8 mouse cellular contexts compared by ENCODE assay signal in genomic region chr3:87905880-87906485, GRCm38 (mm10). TPM values are rescaled to one million over a fixed set of nuclear protein-coding genes. Genes with fewer than 3 reads are reported as not detected.
DNase-seq lines count a peak whose midpoint lies in the region; ATAC-seq and TF ChIP-seq lines count a peak whose summit lies in the region.

TSS of gene Hdgf (plus strand) at chr3:87906321.

- 1% methylated on average over 44 of the region's 57 CpGs for WGBS in forebrain, embryonic 13.5 days
- under 1% methylated on average over 57 of the region's 57 CpGs for WGBS in large intestine, adult 2 months
- 1% methylated on average over 37 of the region's 57 CpGs for WGBS in liver, postnatal 0 days (ENCODE audit: insufficient replicate concordance)
- under 1% methylated on average over 48 of the region's 57 CpGs for WGBS in neural tube, embryonic 14.5 days

- TF ChIP-seq CTCF in E14TG2a.4 (conservative IDR thresholded peaks at IDR 0.05; ENCODE audit: low read length) = no peak
- TF ChIP-seq CTCF in liver, postnatal 0 days (IDR thresholded peaks at IDR 0.05; ENCODE audit: low read depth) = peak; percentile 52

- peak; percentile 96 for ATAC-seq in forebrain, embryonic 13.5 days
- peak; percentile 87 for ATAC-seq in liver, postnatal 0 days
- ATAC-seq in neural tube, embryonic 14.5 days (ENCODE audit: low read depth) = peak; percentile 96

- H3K4me1 ChIP-seq in E14TG2a.4 (replicated peaks; ENCODE audit: low read depth, low read length) = peaks cover 47% of the 10 kb centered on the region
- peaks cover 40% of the 10 kb centered on the region for H3K4me1 ChIP-seq in forebrain, embryonic 13.5 days
- peaks cover 45% of the 10 kb centered on the region for H3K4me1 ChIP-seq in liver, postnatal 0 days (ENCODE audit: insufficient read depth)
- peaks cover 29% of the 10 kb centered on the region for H3K4me1 ChIP-seq in neural tube, embryonic 14.5 days (ENCODE audit: control insufficient read depth, insufficient read depth, low read length)

- no peak; the same call in 1 of the 2 replicates for TF ChIP-seq EP300 in liver, postnatal 0 days (IDR thresholded peaks at IDR 0.05; ENCODE audit: low read depth)

- H3K27me3 ChIP-seq in E14TG2a.4 (ENCODE audit: insufficient read depth, low read length) = no peaks in the 10 kb centered on the region
- H3K27me3 ChIP-seq in forebrain, embryonic 13.5 days = no peaks in the 10 kb centered on the region
- no peaks in the 10 kb centered on the region for H3K27me3 ChIP-seq in liver, postnatal 0 days (ENCODE audit: insufficient read depth, low read length)
- peaks cover 3% of the 10 kb centered on the region; the same call in 1 of the 2 replicates for H3K27me3 ChIP-seq in neural tube, embryonic 14.5 days (ENCODE audit: control insufficient read depth, insufficient read depth, low read length)

- H3K4me2 ChIP-seq in forebrain, embryonic 13.5 days = peak within 1 kb of the TSS; percentile 97
- H3K4me2 ChIP-seq in liver, postnatal 0 days (ENCODE audit: low read depth, low read length) = peak within 1 kb of the TSS; percentile 87
- peak within 1 kb of the TSS; percentile 95 for H3K4me2 ChIP-seq in neural tube, embryonic 14.5 days (ENCODE audit: low read depth, low read length)

- peak within 1 kb of the TSS; percentile 97 for H3K27ac ChIP-seq in forebrain, embryonic 13.5 days
- H3K27ac ChIP-seq in liver, postnatal 0 days (ENCODE audit: low read depth) = peak within 1 kb of the TSS; percentile 87
- H3K27ac ChIP-seq in neural tube, embryonic 14.5 days (ENCODE audit: low read depth, low read length) = peak within 1 kb of the TSS; percentile 94

- peaks cover 4% of the 10 kb centered on the region for H3K36me3 ChIP-seq in E14TG2a.4 (ENCODE audit: insufficient read depth, low read length)
- H3K36me3 ChIP-seq in forebrain, embryonic 13.5 days (ENCODE audit: poor library complexity, severe bottlenecking) = no peaks in the 10 kb centered on the region
- H3K36me3 ChIP-seq in liver, postnatal 0 days (replicated peaks; ENCODE audit: insufficient read depth, low read length) = no peaks in the 10 kb centered on the region; the same call in 1 of the 2 replicates
- no peaks in the 10 kb centered on the region for H3K36me3 ChIP-seq in neural tube, embryonic 14.5 days (ENCODE audit: control insufficient read depth, insufficient read depth, low read length)

- H3K9me3 ChIP-seq in E14TG2a.4 (ENCODE audit: low read length) = no peaks in the 10 kb centered on the region
- no peaks in the 10 kb centered on the region for H3K9me3 ChIP-seq in forebrain, embryonic 13.5 days (replicated peaks)
- H3K9me3 ChIP-seq in liver, postnatal 0 days (ENCODE audit: low read length) = no peaks in the 10 kb centered on the region
- no peaks in the 10 kb centered on the region for H3K9me3 ChIP-seq in neural tube, embryonic 14.5 days (ENCODE audit: control insufficient read depth, low read length)

- intact Hi-C loops in heart, postnatal 10 days (cut with DNase I) = loop anchor here (2.0 kb wide), 1 partner anchor 19 kb away; no protein-coding TSS in a partner anchor

- DNase-seq in c-Kit-positive CD71-positive TER-119-positive erythroid progenitor cells, embryonic 14.5 days (ENCODE audit: low spot score) = peak; percentile 94
- DNase-seq in heart, postnatal 10 days = peak; percentile 95 to 96
- peak; percentile 70 for DNase-seq in large intestine, adult 2 months (ENCODE audit: low read depth, low spot score)
- DNase-seq in liver, postnatal 0 days = peak; percentile 96
- peak; percentile 93 for DNase-seq in testis, postnatal 10 days (ENCODE audit: low spot score)

- H3K9ac ChIP-seq in forebrain, embryonic 13.5 days = peak within 1 kb of the TSS; percentile 98
- peak within 1 kb of the TSS; percentile 98 for H3K9ac ChIP-seq in liver, postnatal 0 days (replicated peaks)
- peak within 1 kb of the TSS; percentile 74 for H3K9ac ChIP-seq in neural tube, embryonic 14.5 days (replicated peaks; ENCODE audit: low read depth, low read length)

- peak within 1 kb of the TSS; percentile 96 for H3K4me3 ChIP-seq in E14TG2a.4 (replicated peaks; ENCODE audit: low read length)
- peak within 1 kb of the TSS; percentile 97 for H3K4me3 ChIP-seq in forebrain, embryonic 13.5 days
- H3K4me3 ChIP-seq in liver, postnatal 0 days (ENCODE audit: low read depth, low read length) = peak within 1 kb of the TSS; percentile 94
- H3K4me3 ChIP-seq in neural tube, embryonic 14.5 days (ENCODE audit: low read depth, low read length) = peak within 1 kb of the TSS; percentile 94

RNA-seq across cellular contexts. Expression of gene Hdgf, which starts in this region (rescaled TPM):
- 106 and 147 TPM in 2 replicates for polyA plus RNA-seq in forebrain, embryonic 13.5 days (2015; fragmentation: Nextera tagmentation; extraction: Ambion mirVana)
- 100 to 1,000 TPM; 106 to 112 TPM for total RNA-seq in heart, postnatal 10 days (2021)
- polyA plus RNA-seq in large intestine, adult 2 months (2012; rRNA removed) = 73.5 and 78.7 TPM in 2 replicates
- 116 and 123 TPM in 2 replicates for polyA plus RNA-seq in liver, postnatal 0 days (2015; fragmentation: Nextera tagmentation; extraction: Ambion mirVana)
- polyA plus RNA-seq in neural tube, embryonic 14.5 days (2014; fragmentation: Nextera tagmentation; extraction: Ambion mirVana) = 128 and 151 TPM in 2 replicates

Comparison
In these comparisons a context has a peak if more than half of its experiments do, and no peak if none do; other contexts are left out.
1. Peak in every context shown above with its lines: DNase-seq, ATAC-seq, H3K4me3 ChIP-seq and H3K27ac ChIP-seq.